Mouse (Mus musculus) heart, postnatal 0 days (tissue): ENCODE measurements at regions not wholly inside any gene's neighbourhood (a gene's known extent, or its start where the extent isn't known, plus 50 kb on each side); places are given as distances from the start of the nearest gene placed in this dataset.

Experiments used
- CTCF ChIP-seq: IDR thresholded peaks from 2 replicates; pipeline ENCODE4 v1.5.1; 2016; ENCODE audit warnings: antibody characterized with exemption, control low read depth, low read depth
- EP300 ChIP-seq: IDR thresholded peaks from 2 replicates; pipeline ENCODE4 v1.6.1; 2016; ENCODE audit warnings: antibody characterized with exemption, low read depth

DNA sequence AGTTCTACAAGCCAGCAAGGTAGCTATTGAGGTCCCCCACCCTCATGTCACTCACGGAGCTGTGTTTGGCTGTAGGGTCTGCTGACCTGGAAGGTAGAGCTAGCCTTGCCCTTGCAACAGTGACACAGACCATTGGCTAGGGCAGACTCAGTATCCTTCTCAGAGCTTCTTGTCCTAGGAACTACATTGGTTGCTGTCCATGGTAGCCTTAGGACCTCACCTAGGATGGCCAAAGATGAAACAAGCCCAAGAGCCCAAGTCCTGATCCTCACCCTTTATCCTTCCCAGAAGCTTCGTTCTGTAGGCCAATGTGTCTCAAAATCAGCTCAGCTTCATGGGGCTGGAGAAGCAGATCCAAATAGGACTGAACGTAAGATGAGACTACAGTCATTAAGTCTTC lies 187.3 kb downstream of the Tmem132e start:
- TF ChIP-seq EP300, result no peak
- TF ChIP-seq CTCF, result no peak
